18 mouse cellular contexts compared by ENCODE assay signal in the genomic region with DNA sequence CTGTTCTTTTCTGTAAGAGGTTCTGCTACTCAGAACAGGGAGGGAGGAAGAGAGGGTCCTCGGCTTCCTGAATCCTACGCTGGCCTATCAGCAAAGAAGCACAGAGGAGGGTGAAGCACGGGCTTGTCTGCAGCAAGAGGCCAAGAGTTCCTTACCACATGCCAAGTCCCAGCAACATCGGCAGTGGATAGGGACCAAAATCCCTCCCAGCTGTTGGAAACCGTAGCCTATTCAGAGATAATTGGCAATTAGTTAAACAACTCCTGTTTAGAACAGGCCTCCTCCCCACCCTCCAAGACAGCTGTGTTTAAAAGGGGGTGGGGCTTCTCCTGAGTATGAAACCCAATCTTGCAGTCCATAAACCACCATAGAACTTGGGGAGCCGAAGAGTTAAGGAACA. TPM values are rescaled to one million over a fixed set of nuclear protein-coding genes. Genes with fewer than 3 reads are reported as not detected.
DNase-seq lines count a peak whose midpoint lies in the region; ATAC-seq and TF ChIP-seq lines count a peak whose summit lies in the region.
"Had no signal": no experiment of that assay in that cellular context is flagged by ENCODE, and none has a peak within 500 bp of the region (broad histone marks: within the 10 kb centered on the region; RNA-seq: fewer than 3 reads in every experiment).

No protein-coding gene starts in this region.

- H3K4me1 ChIP-seq in limb, embryonic 13.5 days: peaks cover 5% of the 10 kb centered on the region; the same call in 1 of the 2 replicates
- peaks cover 9% of the 10 kb centered on the region for H3K4me1 ChIP-seq in limb, embryonic 10.5 days
- no peaks in the 10 kb centered on the region for H3K4me1 ChIP-seq in stomach, embryonic 16.5 days (ENCODE audit: control insufficient read depth, insufficient read depth, low read length)
- no peaks in the 10 kb centered on the region for H3K4me1 ChIP-seq in stomach, postnatal 0 days (replicated peaks; ENCODE audit: control insufficient read depth, insufficient read depth)
- H3K4me1 ChIP-seq in intestine, embryonic 16.5 days (ENCODE audit: control insufficient read depth, insufficient read depth, low read length): no peaks in the 10 kb centered on the region

- WGBS in limb, embryonic 13.5 days: 22% methylated on average over 6 of the region's 6 CpGs
- WGBS in limb, embryonic 10.5 days: 42% methylated on average over 6 of the region's 6 CpGs
- WGBS in stomach, embryonic 16.5 days: 18% methylated on average over 6 of the region's 6 CpGs
- 20% methylated on average over 6 of the region's 6 CpGs for WGBS in stomach, postnatal 0 days
- 33% methylated on average over 6 of the region's 6 CpGs for WGBS in intestine, embryonic 16.5 days

- H3K27ac ChIP-seq in limb, embryonic 13.5 days: no peak overlapping the region
- no peak overlapping the region for H3K27ac ChIP-seq in limb, embryonic 10.5 days
- H3K27ac ChIP-seq in stomach, embryonic 16.5 days (ENCODE audit: low read length): no peak overlapping the region
- no peak overlapping the region for H3K27ac ChIP-seq in stomach, postnatal 0 days (replicated peaks)
- no peak overlapping the region for H3K27ac ChIP-seq in intestine, embryonic 16.5 days (ENCODE audit: low read length)
- H3K27ac ChIP-seq: forebrain, embryonic 15.5 days; liver, embryonic 14.5 days; macrophage; midbrain, embryonic 12.5 days had no signal

- DNase-seq in limb, embryonic 10.5 days (ENCODE audit: low spot score): no peak
- DNase-seq in stomach, postnatal 0 days (ENCODE audit: low spot score): no peak
- no peak for DNase-seq in cerebellum, adult 9-11 months
- DNase-seq: cerebellum, adult 8-10 months; kidney, adult 8-10 months; kidney, postnatal 14 days; right cerebral cortex, postnatal 25 days; thymus, adult 2 months had no signal

- no peak for TF ChIP-seq CTCF in stomach, postnatal 0 days (IDR thresholded peaks at IDR 0.05; ENCODE audit: low read depth)

- no peak for TF ChIP-seq EP300 in stomach, postnatal 0 days (optimal IDR thresholded peaks at IDR 0.05)

- no peak overlapping the region for H3K9ac ChIP-seq in limb, embryonic 13.5 days
- no peak overlapping the region for H3K9ac ChIP-seq in stomach, embryonic 16.5 days (ENCODE audit: low read length)
- H3K9ac ChIP-seq in stomach, postnatal 0 days (ENCODE audit: low read length): no peak overlapping the region
- H3K9ac ChIP-seq in intestine, embryonic 16.5 days (ENCODE audit: low read depth, low read length): no peak overlapping the region
- H3K9ac ChIP-seq: forebrain, embryonic 15.5 days; liver, embryonic 14.5 days; midbrain, embryonic 12.5 days had no signal

- H3K36me3 ChIP-seq in limb, embryonic 13.5 days: no peaks in the 10 kb centered on the region
- no peaks in the 10 kb centered on the region for H3K36me3 ChIP-seq in limb, embryonic 10.5 days
- H3K36me3 ChIP-seq in stomach, embryonic 16.5 days (ENCODE audit: control insufficient read depth, insufficient read depth, low read length): no peaks in the 10 kb centered on the region
- no peaks in the 10 kb centered on the region for H3K36me3 ChIP-seq in stomach, postnatal 0 days (ENCODE audit: control insufficient read depth, insufficient read depth, low read length)
- no peaks in the 10 kb centered on the region for H3K36me3 ChIP-seq in intestine, embryonic 16.5 days (ENCODE audit: control insufficient read depth, insufficient read depth, low read length)
- H3K36me3 ChIP-seq: forebrain, embryonic 15.5 days; midbrain, embryonic 12.5 days had no signal

- ATAC-seq in limb, embryonic 13.5 days (ENCODE audit: low FRiP score, low read depth): peak; percentile 8; the same call in 1 of the 2 replicates
- 0 out of 2 replicates have a peak, but pooled peaks have one; percentile 25 for ATAC-seq in stomach, embryonic 16.5 days (ENCODE audit: insufficient read depth, low FRiP score)
- no peak; the same call in 1 of the 2 replicates for ATAC-seq in stomach, postnatal 0 days (ENCODE audit: low FRiP score, low TSS enrichment)
- ATAC-seq in intestine, embryonic 16.5 days: peak; percentile 31; the same call in 1 of the 2 replicates
- no peak for ATAC-seq in megakaryocyte progenitor cell, adult 5-6 weeks (replicated peaks; ENCODE audit: poor library complexity)
- ATAC-seq: forebrain, embryonic 15.5 days had no signal

- no peak overlapping the region for H3K4me3 ChIP-seq in limb, embryonic 13.5 days
- H3K4me3 ChIP-seq in limb, embryonic 10.5 days: no peak overlapping the region
- H3K4me3 ChIP-seq in stomach, embryonic 16.5 days (replicated peaks; ENCODE audit: low read length): no peak overlapping the region
- H3K4me3 ChIP-seq in stomach, postnatal 0 days (ENCODE audit: low read depth, low read length): no peak overlapping the region
- H3K4me3 ChIP-seq in intestine, embryonic 16.5 days (ENCODE audit: low read length): no peak overlapping the region
- H3K4me3 ChIP-seq: forebrain, embryonic 15.5 days; midbrain, embryonic 12.5 days had no signal

- H3K4me2 ChIP-seq in limb, embryonic 13.5 days (replicated peaks): no peak overlapping the region
- H3K4me2 ChIP-seq in stomach, embryonic 16.5 days (ENCODE audit: low read depth, low read length): no peak overlapping the region; the same call in 1 of the 2 replicates
- H3K4me2 ChIP-seq in stomach, postnatal 0 days (replicated peaks; ENCODE audit: low read depth): no peak overlapping the region
- H3K4me2 ChIP-seq in intestine, embryonic 16.5 days (ENCODE audit: low read depth, low read length): no peak overlapping the region
- H3K4me2 ChIP-seq: forebrain, embryonic 15.5 days; midbrain, embryonic 12.5 days had no signal

- H3K9me3 ChIP-seq in limb, embryonic 13.5 days: no peaks in the 10 kb centered on the region
- H3K9me3 ChIP-seq in limb, embryonic 10.5 days (replicated peaks): no peaks in the 10 kb centered on the region
- no peaks in the 10 kb centered on the region for H3K9me3 ChIP-seq in stomach, embryonic 16.5 days (replicated peaks; ENCODE audit: control insufficient read depth, low read length)
- H3K9me3 ChIP-seq in stomach, postnatal 0 days (ENCODE audit: control insufficient read depth, low read length): no peaks in the 10 kb centered on the region
- no peaks in the 10 kb centered on the region for H3K9me3 ChIP-seq in intestine, embryonic 16.5 days (ENCODE audit: control insufficient read depth, low read length)
- H3K9me3 ChIP-seq: forebrain, embryonic 15.5 days; midbrain, embryonic 12.5 days had no signal

- peaks cover 80% of the 10 kb centered on the region for H3K27me3 ChIP-seq in limb, embryonic 13.5 days
- H3K27me3 ChIP-seq in limb, embryonic 10.5 days (ENCODE audit: low read depth, poor library complexity, severe bottlenecking): peaks cover 96% of the 10 kb centered on the region
- H3K27me3 ChIP-seq in stomach, embryonic 16.5 days (ENCODE audit: control insufficient read depth, insufficient read depth, low read length): peaks cover 4% of the 10 kb centered on the region
- no peaks in the 10 kb centered on the region; the same call in 1 of the 2 replicates for H3K27me3 ChIP-seq in stomach, postnatal 0 days (ENCODE audit: control insufficient read depth, insufficient read depth, low read length)
- H3K27me3 ChIP-seq in intestine, embryonic 16.5 days (replicated peaks; ENCODE audit: control insufficient read depth, insufficient read depth, low read length): peaks cover 3% of the 10 kb centered on the region; the same call in 1 of the 2 replicates

RNA-seq across cellular contexts. Expression of a gene that starts 22.1 kb away (rescaled TPM):
- 19.7 and 20.2 TPM in 2 replicates for polyA plus RNA-seq in limb, embryonic 13.5 days (2015; fragmentation: Nextera tagmentation; extraction: Ambion mirVana)
- 11.5 and 13.2 TPM in 2 replicates for polyA plus RNA-seq in limb, embryonic 10.5 days (2016; fragmentation: Nextera tagmentation; extraction: Ambion mirVana)
- 1.4 and 1.5 TPM in 2 replicates for polyA plus RNA-seq in stomach, embryonic 16.5 days (2015; fragmentation: Nextera tagmentation; extraction: Ambion mirVana)
- polyA plus RNA-seq in stomach, postnatal 0 days (2015; fragmentation: Nextera tagmentation; extraction: Ambion mirVana): 4.5 and 4.7 TPM in 2 replicates
- polyA plus RNA-seq in intestine, embryonic 16.5 days (2015; fragmentation: Nextera tagmentation; extraction: Ambion mirVana): not detected in 2 replicates
- not detected in 2 replicates for total RNA-seq in megakaryocyte progenitor cell, adult 5-6 weeks (2015)
- not detected in 2 replicates for total RNA-seq in megakaryocyte progenitor cell, adult 5-6 weeks (2017)
- total RNA-seq: common myeloid progenitor, adult 5-6 weeks; hematopoietic stem cell, adult 5-6 weeks had no signal
- polyA plus RNA-seq: macrophage had no signal

Comparison
In these comparisons a context has a peak if more than half of its experiments do, and no peak if none do; other contexts are left out.
1. ATAC-seq: peak in limb, embryonic 13.5 days (single experiment), stomach, embryonic 16.5 days (single experiment) and intestine, embryonic 16.5 days (single experiment); none in stomach, postnatal 0 days (single experiment) and megakaryocyte progenitor cell, adult 5-6 weeks (single experiment).